Mouse (Mus musculus): ENCODE measurements at regions not wholly inside any gene's neighbourhood (a gene's known extent, or its start where the extent isn't known, plus 50 kb on each side); places are given as distances from the start of the nearest gene placed in this dataset.

GRCm38 (mm10) chr16:8993521-8994250, 163.8 kb downstream of the 1810013L24Rik start:
- DNase-seq = no peak
- TF ChIP-seq CTCF (IDR thresholded peaks at IDR 0.05) = no peak
- Histone ChIP-seq H3K27ac (no peak overlapping the region), H3K4me3 (no peak overlapping the region)
- intact Hi-C loops (cut with DNase I) = no loop called here

- Histone ChIP-seq H3K4me3 (no peak overlapping the region), H3K27ac (no peak overlapping the region)
- intact Hi-C loops (cut with DNase I) = no loop called here
- no peak for DNase-seq
- TF ChIP-seq CTCF (IDR thresholded peaks at IDR 0.05) = no peak
Measured at GRCm38 (mm10) chr16:8994521-8994920, 164.6 kb downstream of the 1810013L24Rik start.

GRCm38 (mm10) chr16:8997250-8997649, 167.3 kb downstream of the 1810013L24Rik start:
- DNase-seq = no peak
- intact Hi-C loops (cut with DNase I) = no loop called here
- Histone ChIP-seq H3K27ac (no peak overlapping the region), H3K4me3 (no peak overlapping the region)
- TF ChIP-seq CTCF (IDR thresholded peaks at IDR 0.05) = no peak

GRCm38 (mm10) chr16:9004012-9004411, 174.1 kb downstream of the 1810013L24Rik start:
- DNase-seq = no peak
- intact Hi-C loops (cut with DNase I) = loop anchor here (10.0 kb wide), 1 partner anchor 991 kb away; the partner anchor contains the start of gene Grin2a
- no peak overlapping the region for H3K27ac ChIP-seq
- H3K4me3 ChIP-seq = no peak overlapping the region
- no peak for TF ChIP-seq CTCF (IDR thresholded peaks at IDR 0.05)

- no peak overlapping the region for H3K4me3 ChIP-seq
- intact Hi-C loops (cut with DNase I) = loop anchor here (10.0 kb wide), 1 partner anchor 989 kb away; the partner anchor contains the start of gene Grin2a
- no peak for TF ChIP-seq CTCF (IDR thresholded peaks at IDR 0.05)
- H3K27ac ChIP-seq = no peak overlapping the region
- DNase-seq = no peak
Measured at GRCm38 (mm10) chr16:9005933-9006332, 176.0 kb downstream of the 1810013L24Rik start.

GRCm38 (mm10) chr16:9009361-9010083, 179.6 kb downstream of the 1810013L24Rik start:
- Histone ChIP-seq H3K27ac (peak overlapping the region; percentile 50; the same call in 1 of the 2 replicates), H3K4me3 (peak overlapping the region; percentile 53)
- TF ChIP-seq CTCF (IDR thresholded peaks at IDR 0.05) = peak; percentile 82
- peak; percentile 75 for DNase-seq
- intact Hi-C loops (cut with DNase I) = loop anchor here (10.0 kb wide), 1 partner anchor 985 kb away; the partner anchor contains the start of gene Grin2a

- intact Hi-C loops (cut with DNase I) = no loop called here
- no peak overlapping the region for H3K27ac ChIP-seq
- TF ChIP-seq CTCF (IDR thresholded peaks at IDR 0.05) = no peak
- no peak for DNase-seq
- no peak overlapping the region for H3K4me3 ChIP-seq
Measured at GRCm38 (mm10) chr16:9011077-9011476, 181.2 kb downstream of the 1810013L24Rik start.

- intact Hi-C loops (cut with DNase I) = no loop called here
- no peak overlapping the region for H3K27ac ChIP-seq
- no peak for DNase-seq
- H3K4me3 ChIP-seq = no peak overlapping the region
- no peak for TF ChIP-seq CTCF (IDR thresholded peaks at IDR 0.05)
Measured at GRCm38 (mm10) chr16:9011691-9012090, 181.8 kb downstream of the 1810013L24Rik start.

- no peak for DNase-seq
- Histone ChIP-seq H3K27ac (no peak overlapping the region), H3K4me3 (no peak overlapping the region)
- no peak for TF ChIP-seq CTCF (IDR thresholded peaks at IDR 0.05)
- intact Hi-C loops (cut with DNase I) = no loop called here
Measured at GRCm38 (mm10) chr16:9016040-9016761, 186.3 kb downstream of the 1810013L24Rik start.

- no peak for TF ChIP-seq CTCF (IDR thresholded peaks at IDR 0.05)
- no peak for DNase-seq
- intact Hi-C loops (cut with DNase I) = no loop called here
- Histone ChIP-seq H3K4me3 (no peak overlapping the region), H3K27ac (no peak overlapping the region)
Measured at GRCm38 (mm10) chr16:9016762-9017086, 186.8 kb downstream of the 1810013L24Rik start.

- Histone ChIP-seq H3K27ac (no peak overlapping the region), H3K4me3 (no peak overlapping the region)
- intact Hi-C loops (cut with DNase I) = no loop called here
- TF ChIP-seq CTCF (IDR thresholded peaks at IDR 0.05) = no peak
- DNase-seq = no peak
Measured at GRCm38 (mm10) chr16:9030717-9031116, 200.8 kb downstream of the 1810013L24Rik start.

- no peak overlapping the region for H3K4me3 ChIP-seq
- no peak for TF ChIP-seq CTCF (IDR thresholded peaks at IDR 0.05)
- no peak overlapping the region for H3K27ac ChIP-seq
- DNase-seq = no peak
- intact Hi-C loops (cut with DNase I) = no loop called here
Measured at GRCm38 (mm10) chr16:9043271-9043670, 213.4 kb downstream of the 1810013L24Rik start.

- Histone ChIP-seq H3K4me3 (no peak overlapping the region), H3K27ac (no peak overlapping the region)
- no peak for DNase-seq
- no peak for TF ChIP-seq CTCF (IDR thresholded peaks at IDR 0.05)
- intact Hi-C loops (cut with DNase I) = no loop called here
Measured at GRCm38 (mm10) chr16:9046864-9047263, 217.0 kb downstream of the 1810013L24Rik start.
